Mouse (Mus musculus) heart, adult 2 months (tissue): Measurements from ENCODE around the gene Acot1.

Source experiments
- CTCF ChIP-seq: fragments of 200-600 bp; IDR thresholded peaks from 2 replicates; pipeline ENCODE4 v1.8.1; 2022; ENCODE audit warnings: antibody characterized with exemption, mild to moderate bottlenecking, moderate library complexity
- POLR2A ChIP-seq: fragments of 200-500 bp; IDR thresholded peaks from 2 replicates; pipeline ENCODE4 v1.6.1; 2011; ENCODE audit warnings: mild to moderate bottlenecking, low read depth, low read length, control low read depth; ENCODE audit not compliant: insufficient read depth

- TF ChIP-seq CTCF, result no peak
- TF ChIP-seq POLR2A, result no peak
Measured at GRCm38 (mm10) chr12:84064621-84065020, 55.3 kb downstream of the Acot1 start.
